Mouse (Mus musculus): ENCODE data around the gene Slc22a14.

- TF ChIP-seq CTCF (IDR thresholded peaks at IDR 0.05; ENCODE audit: extremely low read depth, insufficient read depth, low read length) = no peak
- TF ChIP-seq POLR2A (IDR thresholded peaks at IDR 0.05; ENCODE audit: extremely low read depth, insufficient read depth, low read length) = no peak
Observed at GRCm38 (mm10) chr9:119256161-119256560, 109.2 kb downstream of the Slc22a14 start.
